Mouse (Mus musculus) MEL (cell line): Measurements from ENCODE around the gene Nfia. TPM values are rescaled to one million over a fixed set of nuclear protein-coding genes. Genes with fewer than 3 reads are reported as not detected.
A peak's percentile ranks its signal among the peaks of the same experiment; 100 is the strongest.

Experiments used
- DNase-seq: peaks from one replicate; pipeline ENCODE4 v3.0.0; 2011; ENCODE audit warnings: low read depth, low spot score
- H3K27ac ChIP-seq: 2 replicates; pipeline ENCODE4 v1.5.1; 2012; ENCODE audit warnings: low read depth, mild to moderate bottlenecking, control low read depth, low read length, moderate library complexity; ENCODE audit not compliant: control insufficient read depth
- H3K27me3 ChIP-seq, 2 experiments: fragments of 150-350 bp in 1 of 2; sonication (generic) in 1 of 2; 2 replicates each; pipeline ENCODE4 v1.6.1; 2012; ENCODE audit warnings: low read length in 2 of 2, mild to moderate bottlenecking in 2 of 2, improper control_type of control experiment in 1 of 2, moderate library complexity in 1 of 2; ENCODE audit not compliant: insufficient read depth in 2 of 2, control insufficient read depth in 1 of 2
- H3K36me3 ChIP-seq, 2 experiments: 2 replicates each; pipeline ENCODE4 v1.6.1; 2012 to 2014; ENCODE audit warnings: low read length in 2 of 2, improper control_type of control experiment in 1 of 2, inconsistent platforms in 1 of 2, mild to moderate bottlenecking in 1 of 2; ENCODE audit not compliant: insufficient read depth in 2 of 2, control insufficient read depth in 1 of 2
- H3K4me1 ChIP-seq, 2 experiments: fragments of 150-350 bp in 1 of 2; sonication (generic) in 1 of 2; 2 replicates each; pipeline ENCODE4 v1.6.1; 2012; ENCODE audit warnings: low read length in 2 of 2, improper control_type of control experiment in 1 of 2, mild to moderate bottlenecking in 1 of 2; ENCODE audit not compliant: insufficient read depth in 2 of 2, control insufficient read depth in 1 of 2
- H3K4me3 ChIP-seq, 2 experiments: fragments of 150-350 bp in 1 of 2; sonication (generic) in 1 of 2; 2 replicates each; pipeline ENCODE4 v1.5.1; 2012; ENCODE audit warnings: low read depth in 2 of 2, low read length in 2 of 2, mild to moderate bottlenecking in 2 of 2, moderate library complexity in 2 of 2, control low read depth in 1 of 2, improper control_type of control experiment in 1 of 2; ENCODE audit not compliant: control insufficient read depth in 1 of 2, insufficient read depth in 1 of 2
- H3K79me2 ChIP-seq: 2 replicates; pipeline ENCODE4 v1.6.1; 2012; ENCODE audit warnings: mild to moderate bottlenecking, low read length, moderate library complexity; ENCODE audit not compliant: control insufficient read depth, poor library complexity, insufficient read depth
- H3K9ac ChIP-seq: 2 replicates; pipeline ENCODE4 v1.6.1; 2012; ENCODE audit warnings: low read depth, mild to moderate bottlenecking, control low read depth, low read length, moderate library complexity; ENCODE audit not compliant: control insufficient read depth, poor library complexity, severe bottlenecking
- H3K9me3 ChIP-seq: fragments of 150-350 bp; sonication (generic); replicated peaks from 2 replicates; pipeline ENCODE4 v1.6.1; 2012; ENCODE audit warnings: mild to moderate bottlenecking, low read length, improper control_type of control experiment, moderate library complexity; ENCODE audit not compliant: insufficient read depth
- BHLHE40 ChIP-seq: IDR thresholded peaks from 2 replicates; pipeline ENCODE4 v1.6.1; 2012; ENCODE audit warnings: low read depth, mild to moderate bottlenecking, inconsistent platforms, low read length, improper control_type of control experiment, borderline replicate concordance
- CHD1 ChIP-seq: IDR thresholded peaks from 2 replicates; pipeline ENCODE4 v1.6.1; 2012; ENCODE audit warnings: low read depth, mild to moderate bottlenecking, inconsistent platforms, low read length, improper control_type of control experiment
- CTCF ChIP-seq, 3 experiments: IDR thresholded peaks in 2 of 3; conservative IDR thresholded peaks in 1 of 3; 2 replicates each; pipeline ENCODE4 v1.5.1; 2011 to 2012; ENCODE audit warnings: low read length in 3 of 3, low read depth in 2 of 3, mild to moderate bottlenecking in 2 of 3, improper control_type of control experiment in 1 of 3, inconsistent platforms in 1 of 3, mixed read lengths in 1 of 3, moderate library complexity in 1 of 3; ENCODE audit not compliant: control insufficient read depth in 1 of 3, insufficient read depth in 1 of 3, poor library complexity in 1 of 3, severe bottlenecking in 1 of 3
- ELF1 ChIP-seq: IDR thresholded peaks from 2 replicates; pipeline ENCODE4 v1.6.1; 2014; ENCODE audit warnings: low read depth, mild to moderate bottlenecking, inconsistent platforms, low read length, improper control_type of control experiment, moderate library complexity
- EP300 ChIP-seq, 2 experiments: IDR thresholded peaks; 2 replicates each; pipeline ENCODE4 v1.6.1; 2011; ENCODE audit warnings: improper control_type of control experiment in 2 of 2, low read length in 2 of 2, low read depth in 1 of 2, mild to moderate bottlenecking in 1 of 2
- ETS1 ChIP-seq: IDR thresholded peaks from 2 replicates; pipeline ENCODE4 v1.6.1; 2012; ENCODE audit warnings: low read depth, mild to moderate bottlenecking, inconsistent platforms, low read length, improper control_type of control experiment, moderate library complexity
- GABPA ChIP-seq: IDR thresholded peaks from 2 replicates; pipeline ENCODE4 v1.6.1; 2012; ENCODE audit warnings: low read depth, mild to moderate bottlenecking, inconsistent platforms, low read length, improper control_type of control experiment, moderate library complexity
- GATA1 ChIP-seq: IDR thresholded peaks from 2 replicates; pipeline ENCODE4 v1.6.1; 2011; ENCODE audit warnings: low read depth, low read length, improper control_type of control experiment
- HCFC1 ChIP-seq: IDR thresholded peaks from 2 replicates; pipeline ENCODE4 v1.6.1; 2012; ENCODE audit warnings: low read depth, mild to moderate bottlenecking, inconsistent platforms, low read length, improper control_type of control experiment, moderate library complexity
- JUND ChIP-seq: IDR thresholded peaks from 2 replicates; pipeline ENCODE4 v1.6.1; 2011; ENCODE audit warnings: low read depth, mild to moderate bottlenecking, improper control_type of control experiment, low read length
- KAT2A ChIP-seq: conservative IDR thresholded peaks from 2 replicates; pipeline ENCODE4 v1.6.1; 2012; ENCODE audit warnings: low read depth, low read length, improper control_type of control experiment, inconsistent platforms
- MAX ChIP-seq: IDR thresholded peaks from 2 replicates; pipeline ENCODE4 v1.6.1; 2011; ENCODE audit warnings: low read length, improper control_type of control experiment
- MAZ ChIP-seq: IDR thresholded peaks from 2 replicates; pipeline ENCODE4 v1.6.1; 2012; ENCODE audit warnings: low read depth, mild to moderate bottlenecking, inconsistent platforms, low read length, improper control_type of control experiment
- MEF2A ChIP-seq: IDR thresholded peaks from 2 replicates; pipeline ENCODE4 v1.6.1; 2014; ENCODE audit warnings: low read depth, mild to moderate bottlenecking, inconsistent platforms, low read length, improper control_type of control experiment; ENCODE audit not compliant: poor library complexity, insufficient replicate concordance, severe bottlenecking; ENCODE audit errors: extremely low read depth
- MXI1 ChIP-seq: IDR thresholded peaks from 2 replicates; pipeline ENCODE4 v1.6.1; 2011; ENCODE audit warnings: mild to moderate bottlenecking, low read depth, low read length, improper control_type of control experiment
- NRF1 ChIP-seq: IDR thresholded peaks from 2 replicates; pipeline ENCODE4 v1.6.1; 2014; ENCODE audit warnings: low read depth, mild to moderate bottlenecking, inconsistent platforms, low read length, improper control_type of control experiment, moderate library complexity; ENCODE audit not compliant: poor library complexity, insufficient read depth, severe bottlenecking
- POLR2A ChIP-seq, 2 experiments: IDR thresholded peaks; 2 replicates each; pipeline ENCODE4 v1.6.1; 2011 to 2012; ENCODE audit warnings: low read length in 2 of 2, mild to moderate bottlenecking in 2 of 2, control low read depth in 1 of 2, improper control_type of control experiment in 1 of 2, low read depth in 1 of 2, moderate library complexity in 1 of 2; ENCODE audit not compliant: control insufficient read depth in 1 of 2, insufficient read depth in 1 of 2, poor library complexity in 1 of 2
- POLR2AphosphoS2 ChIP-seq: IDR thresholded peaks from 2 replicates; pipeline ENCODE4 v1.6.1; 2011; ENCODE audit warnings: low read length, improper control_type of control experiment
- POLR2AphosphoS5 ChIP-seq: IDR thresholded peaks from 2 replicates; pipeline ENCODE4 v1.6.1; 2012; ENCODE audit warnings: low read depth, borderline replicate concordance, mild to moderate bottlenecking, inconsistent platforms, low read length, moderate library complexity, mixed read lengths
- SIN3A ChIP-seq: IDR thresholded peaks from 2 replicates; pipeline ENCODE4 v1.6.1; 2012; ENCODE audit warnings: low read length, improper control_type of control experiment, inconsistent platforms
- SMC3 ChIP-seq: IDR thresholded peaks from 2 replicates; pipeline ENCODE4 v1.6.1; 2011; ENCODE audit warnings: low read depth, low read length, improper control_type of control experiment
- TCF12 ChIP-seq: IDR thresholded peaks from 2 replicates; pipeline ENCODE4 v1.6.1; 2014; ENCODE audit warnings: low read depth, mild to moderate bottlenecking, inconsistent platforms, low read length, improper control_type of control experiment, moderate library complexity
- UBTF ChIP-seq: IDR thresholded peaks from 2 replicates; pipeline ENCODE4 v1.6.1; 2012; ENCODE audit warnings: low read depth, mild to moderate bottlenecking, inconsistent platforms, low read length, improper control_type of control experiment, moderate library complexity, borderline replicate concordance; ENCODE audit not compliant: insufficient read depth
- USF1 ChIP-seq: IDR thresholded peaks from 2 replicates; pipeline ENCODE4 v1.6.1; 2014; ENCODE audit warnings: low read depth, mild to moderate bottlenecking, inconsistent platforms, low read length, improper control_type of control experiment, moderate library complexity
- ZC3H11A ChIP-seq: IDR thresholded peaks from 2 replicates; pipeline ENCODE4 v1.6.1; 2012; ENCODE audit warnings: low read depth, mild to moderate bottlenecking, inconsistent platforms, low read length, improper control_type of control experiment
- ZMIZ1 ChIP-seq: IDR thresholded peaks from 2 replicates; pipeline ENCODE4 v1.6.1; 2012; ENCODE audit warnings: low read depth, mild to moderate bottlenecking, inconsistent platforms, low read length, improper control_type of control experiment, moderate library complexity
- ZNF384 ChIP-seq: IDR thresholded peaks from 2 replicates; pipeline ENCODE4 v1.6.1; 2012; ENCODE audit warnings: low read depth, mild to moderate bottlenecking, inconsistent platforms, low read length, improper control_type of control experiment
- polyA plus RNA-seq, 2 experiments: library from polyadenylated mRNA; stranded (reverse) in 1 of 2; unstranded in 1 of 2; fragments of >175 nt in 1 of 2; fragments of >200 nt in 1 of 2; gene quantifications; 2 replicates each; pipeline versions ENCODE4 v1.2.1 to v1.2.4; 2012; ENCODE audit warnings: low replicate concordance in 2 of 2, low read depth in 1 of 2; ENCODE audit not compliant: insufficient read length in 2 of 2, insufficient read depth in 1 of 2, missing spikeins in 1 of 2
- total RNA-seq: library from RNA; depleted of rRNA; stranded (reverse); fragments of 300-350 nt; gene quantifications from 2 replicates; pipeline ENCODE4 v1.2.3, GENCODE M21; 2012

Nfia gene
- total and polyA plus RNA-seq, 3 experiments, result 10.2 to 20.5 (median 13.4) TPM

- no peak for TF ChIP-seq USF1
- TF ChIP-seq POLR2A (IDR thresholded peaks at IDR 0.05; ENCODE audit: control insufficient read depth in 1 of 2, insufficient read depth in 1 of 2, low read depth in 1 of 2, low read length in 2 of 2, poor library complexity in 1 of 2), result peak in 1 of 2 experiments; percentile 13; a peak in 1 of 4 replicates
- peak; percentile 75; the same call in 1 of the 2 replicates for TF ChIP-seq MEF2A
- TF ChIP-seq GATA1, result peak; percentile 97
- TF ChIP-seq ZC3H11A, result no peak
- no peak; the same call in 1 of the 2 replicates for TF ChIP-seq CHD1
- TF ChIP-seq CTCF (IDR thresholded peaks at IDR 0.05 in 2 of 3, conservative IDR thresholded peaks at IDR 0.05 in 1 of 3; ENCODE audit: control insufficient read depth in 1 of 3, insufficient read depth in 1 of 3, low read depth in 2 of 3, low read length in 3 of 3, poor library complexity in 1 of 3, severe bottlenecking in 1 of 3), result no peak
- no peak for TF ChIP-seq ELF1
- TF ChIP-seq SMC3, result no peak
- peak; percentile 54; the same call in 1 of the 2 replicates for TF ChIP-seq MAZ
- peak; percentile 98 for TF ChIP-seq TCF12
- TF ChIP-seq ZNF384, result no peak; the same call in 1 of the 2 replicates
- no peak for TF ChIP-seq MAX
- no peak for TF ChIP-seq HCFC1
- peak; percentile 99 for TF ChIP-seq ETS1
- no peak for TF ChIP-seq UBTF
- TF ChIP-seq GABPA, result no peak
- peak; percentile 84 for TF ChIP-seq JUND
- no peak; the same call in none of the 2 replicates for TF ChIP-seq ZMIZ1
- TF ChIP-seq MXI1, result no peak; the same call in 1 of the 2 replicates
Observed at GRCm38 (mm10) chr4:97810348-97810939, 37.9 kb downstream of the Nfia start (continued).

- Histone ChIP-seq H3K4me1 (peaks cover 38 to 61% of the 10 kb centered on the region in 2 experiments), H3K36me3 (peaks cover 39 to 76% of the 10 kb centered on the region in 2 experiments), H3K9ac (0 out of 2 replicates have a peak overlapping the region, but pooled peaks have one; percentile 17), H3K27ac (peak overlapping the region; percentile 72)
- no peak for TF ChIP-seq POLR2AphosphoS5
- TF ChIP-seq EP300 (IDR thresholded peaks at IDR 0.05; ENCODE audit: low read depth in 1 of 2, low read length in 2 of 2), result peak in 1 of 2 experiments; percentile 71
- TF ChIP-seq GABPA, result peak; percentile 78; the same call in 1 of the 2 replicates
- 0 out of 2 replicates have a peak, but pooled peaks have one; percentile 21 for TF ChIP-seq POLR2AphosphoS2
- TF ChIP-seq KAT2A, result no peak
- TF ChIP-seq NRF1, result no peak
- TF ChIP-seq MAZ, result no peak
- TF ChIP-seq BHLHE40, result peak; percentile 93
- TF ChIP-seq MXI1, result no peak
- 0 out of 2 replicates have a peak, but pooled peaks have one; percentile 46 for TF ChIP-seq SIN3A
- peak; percentile 76 for TF ChIP-seq ETS1
- no peak for TF ChIP-seq ZNF384
- TF ChIP-seq, all 39 proteins: peak for 6
- no peaks in the 10 kb centered on the region for H3K27me3 ChIP-seq
- no peak overlapping the region for H3K4me3 ChIP-seq
- peaks cover 53% of the 10 kb centered on the region for H3K79me2 ChIP-seq
- DNase-seq, result no peak
- no peaks in the 10 kb centered on the region for H3K9me3 ChIP-seq
Observed at GRCm38 (mm10) chr4:97813035-97813434, 40.5 kb downstream of the Nfia start.
